Mouse (Mus musculus): ENCODE results near the gene Cuedc1.

Gene Cuedc1

GRCm38 (mm10) chr11:88148638-88149279 lies 50.9 kb downstream of the Cuedc1 start:
- DNase-seq: peak; percentile 59

GRCm38 (mm10) chr11:88151379-88152155 lies 53.7 kb downstream of the Cuedc1 start:
- DNase-seq: peak; percentile 92

- no peak for DNase-seq
Observed at GRCm38 (mm10) chr11:88153880-88154279, 56.0 kb downstream of the Cuedc1 start.

DNA sequence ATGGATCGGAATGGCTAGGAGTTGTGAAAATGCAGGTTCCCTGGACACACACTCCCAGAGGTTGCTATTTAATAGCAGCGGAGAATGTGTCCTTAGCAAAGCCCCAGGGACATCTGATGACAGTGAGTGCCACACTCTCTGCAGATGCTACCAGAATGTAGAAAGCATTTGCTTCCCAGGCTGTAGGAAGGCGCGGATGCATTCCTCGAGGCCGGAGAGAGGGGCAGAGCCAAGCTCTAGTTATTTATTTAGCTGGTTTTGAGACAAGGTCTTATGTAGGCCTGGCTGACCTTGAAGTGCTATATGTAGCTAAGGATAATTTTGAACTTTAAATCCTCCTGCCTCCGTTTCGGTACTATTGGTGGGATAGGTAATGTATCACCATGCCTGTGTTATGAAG lies 56.6 kb downstream of the Cuedc1 start:
- DNase-seq: no peak

GRCm38 (mm10) chr11:88155451-88155850 lies 57.6 kb downstream of the Cuedc1 start:
- DNase-seq: peak; percentile 60

DNA sequence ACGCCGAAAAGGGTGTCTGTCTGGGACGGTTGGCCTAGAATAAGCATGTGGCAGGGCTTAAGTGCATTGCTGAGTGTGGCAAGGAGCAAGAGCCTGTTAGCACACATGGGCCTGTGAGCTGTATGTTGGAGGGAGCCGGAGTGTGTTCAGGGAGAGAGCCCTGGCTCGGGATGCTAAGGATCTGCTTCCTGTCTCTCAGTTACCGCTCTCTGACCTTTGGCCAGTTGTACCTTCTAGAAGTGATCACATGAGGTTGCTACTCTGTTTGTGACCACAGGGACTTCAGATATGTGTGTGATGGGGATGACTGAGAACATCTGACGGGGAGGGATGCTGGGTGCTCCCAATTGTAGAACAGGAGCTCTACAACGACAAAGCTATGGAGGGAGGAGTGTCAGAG lies 58.1 kb downstream of the Cuedc1 start:
- DNase-seq: peak; percentile 46

DNA sequence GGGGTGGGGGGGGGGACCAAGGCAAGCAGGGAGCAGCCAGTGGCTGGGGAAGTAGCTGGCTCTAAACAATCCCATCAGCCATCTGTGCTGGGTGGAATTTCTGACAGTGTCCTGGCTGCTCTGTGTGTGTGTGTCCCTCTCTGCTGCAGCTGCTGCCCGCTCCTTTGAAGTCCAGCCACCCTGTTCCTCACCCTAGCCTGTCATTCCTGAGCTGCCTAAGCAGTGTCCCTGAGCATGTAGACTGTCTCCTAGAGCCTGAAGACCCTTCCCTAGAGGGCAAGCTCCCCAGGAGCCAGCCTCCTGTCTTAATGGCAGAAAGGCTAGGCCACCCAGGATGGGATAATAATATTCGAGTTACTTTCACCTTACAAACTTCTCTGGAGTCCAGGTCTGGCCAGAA lies 58.5 kb downstream of the Cuedc1 start:
- DNase-seq: no peak

- DNase-seq: peak; percentile 61
Observed at GRCm38 (mm10) chr11:88158842-88159246, 61.0 kb downstream of the Cuedc1 start.

- no peak for DNase-seq
Observed at GRCm38 (mm10) chr11:88159389-88159788, 61.5 kb downstream of the Cuedc1 start.

DNA sequence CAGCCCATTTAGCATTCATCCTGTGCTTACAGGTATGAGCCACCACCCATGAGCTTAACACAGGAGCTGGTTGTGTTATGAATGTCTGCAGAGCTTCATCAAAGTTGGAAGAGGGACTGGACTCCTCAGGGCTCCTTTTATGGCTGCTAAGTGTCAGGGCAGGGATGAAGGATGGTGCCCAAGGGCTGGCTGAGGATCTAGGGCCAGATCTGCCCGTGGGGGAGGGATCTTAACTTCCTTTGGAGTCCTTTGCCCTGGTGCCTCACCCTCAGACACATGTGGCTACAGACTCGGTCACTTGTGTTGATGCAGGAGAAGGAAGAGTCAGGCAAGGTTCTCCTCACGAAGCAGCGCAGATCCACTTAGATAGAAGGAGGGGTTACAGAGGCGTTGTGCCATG lies 62.5 kb downstream of the Cuedc1 start:
- no peak for DNase-seq

DNA sequence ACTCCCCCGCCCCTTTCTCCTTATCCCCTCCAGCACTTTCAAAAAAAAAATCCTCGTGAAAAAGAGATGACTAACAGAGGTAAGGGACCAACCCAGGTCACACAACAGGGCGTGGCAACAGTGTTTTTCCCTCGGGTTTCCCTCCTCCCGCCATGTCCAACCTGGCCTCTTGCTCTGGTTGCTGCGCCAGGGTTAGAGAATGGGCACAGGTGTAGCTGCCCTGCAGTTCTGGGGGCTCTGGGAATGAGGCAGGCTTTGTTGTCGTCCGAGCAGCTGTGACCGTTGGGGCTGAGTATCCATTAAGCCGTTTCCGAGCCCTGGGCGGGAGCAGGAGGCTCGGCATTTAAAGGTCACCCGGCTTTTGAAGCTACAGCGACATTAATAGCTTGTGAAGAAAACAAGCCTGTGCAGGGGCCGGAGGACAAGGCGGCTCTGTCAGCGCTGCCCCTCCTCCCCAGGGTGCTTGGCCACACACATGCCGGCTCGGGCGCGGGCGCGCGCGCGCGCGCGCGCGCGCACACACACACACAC lies 63.3 kb downstream of the Cuedc1 start:
- DNase-seq: peak; percentile 89

- DNase-seq: peak; percentile 92
Observed at GRCm38 (mm10) chr11:88161651-88162362, 63.9 kb downstream of the Cuedc1 start.

DNA sequence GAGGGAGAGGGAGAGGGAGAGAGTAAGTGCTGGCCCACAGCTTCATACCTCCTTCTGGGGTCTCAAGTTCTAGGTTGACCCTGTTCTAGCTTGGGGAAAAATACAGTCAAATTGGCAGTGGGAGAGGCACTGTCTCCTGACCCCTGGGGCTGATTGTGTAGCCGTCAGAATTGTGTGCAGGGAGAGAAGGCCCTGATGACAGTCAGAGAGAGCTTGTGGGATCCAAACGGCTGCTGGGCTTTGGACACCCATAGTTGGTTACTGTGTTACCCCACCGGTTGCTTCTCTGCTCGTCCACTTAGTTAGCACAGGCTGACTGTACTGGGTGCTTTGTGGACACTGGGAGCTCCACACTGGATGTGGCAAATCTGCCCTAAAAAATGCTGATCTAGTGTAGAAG lies 64.9 kb downstream of the Cuedc1 start:
- no peak for DNase-seq

GRCm38 (mm10) chr11:88164213-88164723 lies 66.4 kb downstream of the Cuedc1 start:
- no peak for DNase-seq

GRCm38 (mm10) chr11:88164801-88165377 lies 67.0 kb downstream of the Cuedc1 start:
- DNase-seq: peak; percentile 94

DNA sequence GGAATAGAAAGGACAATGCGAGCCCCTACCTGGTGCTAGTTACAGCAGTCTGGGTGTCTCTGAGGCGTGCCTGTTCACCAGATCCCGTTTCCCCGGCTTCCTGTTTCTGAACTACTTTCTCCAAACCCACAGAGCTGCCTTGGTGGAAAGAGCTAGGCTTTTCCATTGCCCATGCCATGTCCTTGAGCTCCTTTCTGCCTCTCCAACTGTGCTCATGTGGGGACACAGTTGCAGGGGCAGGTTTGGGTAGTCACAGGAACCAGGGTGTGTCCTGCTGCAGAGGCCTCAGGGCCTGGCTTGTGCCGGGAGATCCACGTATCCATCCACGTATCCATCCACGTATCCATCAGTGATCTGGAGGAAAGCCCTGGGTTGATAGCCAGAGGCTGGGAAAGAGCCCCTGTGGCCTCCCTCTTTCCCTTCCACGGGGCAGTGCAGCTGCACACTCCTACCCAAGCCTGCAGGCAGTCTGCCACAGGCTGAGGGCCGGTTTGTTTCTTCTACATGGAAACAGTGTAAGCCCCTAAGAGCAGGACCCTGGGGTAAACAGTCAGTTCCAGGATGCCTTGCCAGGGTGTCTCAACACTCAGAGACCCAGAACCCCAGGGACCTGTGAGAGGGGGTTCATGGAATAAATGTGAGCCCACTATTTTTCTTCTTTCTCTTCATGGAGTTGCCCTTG lies 68.0 kb downstream of the Cuedc1 start:
- DNase-seq: peak; percentile 36

GRCm38 (mm10) chr11:88166471-88166870 lies 68.6 kb downstream of the Cuedc1 start:
- no peak for DNase-seq

DNA sequence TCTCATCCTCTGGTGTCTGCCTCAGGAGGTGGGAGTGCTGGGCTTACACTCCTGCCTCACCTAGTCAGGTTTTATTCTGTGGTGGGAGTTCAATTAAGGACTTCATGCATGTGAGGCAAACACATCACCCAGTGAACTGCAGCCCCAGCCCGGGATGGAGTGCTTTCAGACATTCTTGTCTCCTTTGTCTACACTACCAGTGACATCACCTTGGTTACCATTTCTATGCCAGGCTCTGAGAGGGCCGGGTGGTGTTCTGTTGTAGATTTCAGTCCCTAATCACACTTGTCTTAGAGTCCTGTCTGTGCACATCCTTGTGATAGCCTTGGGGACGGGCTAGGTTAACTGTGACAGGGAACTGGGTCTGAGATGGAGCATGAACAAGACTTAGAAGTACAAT lies 70.8 kb downstream of the Cuedc1 start:
- DNase-seq: no peak

- no peak for DNase-seq
Observed at GRCm38 (mm10) chr11:88169531-88170040, 71.7 kb downstream of the Cuedc1 start.

DNA sequence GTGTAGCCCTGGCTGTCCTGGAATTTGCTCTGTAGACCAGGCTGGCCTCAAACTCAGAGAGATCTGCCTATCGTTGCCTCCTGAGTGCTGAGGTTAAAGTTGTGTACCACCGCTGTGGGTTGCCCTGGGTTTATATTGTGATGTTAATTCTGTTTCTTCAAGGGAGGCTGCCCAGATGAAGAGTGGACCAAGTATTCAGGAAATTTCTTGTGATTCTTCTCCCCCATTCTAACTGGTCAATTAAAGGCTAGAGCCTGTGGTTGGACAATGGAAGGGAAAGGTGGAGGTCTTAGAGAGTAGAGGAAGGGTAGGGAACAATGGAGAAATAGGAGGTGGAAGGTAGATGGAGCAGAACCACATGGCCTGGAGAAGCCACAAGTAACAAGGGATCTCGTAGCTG lies 72.7 kb downstream of the Cuedc1 start:
- DNase-seq: no peak

- peak; percentile 37 for DNase-seq
Observed at GRCm38 (mm10) chr11:88171876-88172442, 74.1 kb downstream of the Cuedc1 start.
